Mouse (Mus musculus) bone marrow macrophage, adult 2 months (primary cell): ENCODE data around the gene Ptchd4.

ENCODE experiments used
- CTCF ChIP-seq: IDR thresholded peaks from 2 replicates; pipeline ENCODE4 v1.5.1; 2012; ENCODE audit warnings: low read depth, mild to moderate bottlenecking, low read length, moderate library complexity
- POLR2A ChIP-seq: IDR thresholded peaks from 2 replicates; pipeline ENCODE4 v1.6.1; 2012; ENCODE audit warnings: mild to moderate bottlenecking, low read depth, low read length, borderline replicate concordance

- TF ChIP-seq CTCF (no peak), POLR2A (no peak)
Observed at GRCm38 (mm10) chr17:42509356-42510262, 193.9 kb downstream of the Ptchd4 start.
